Mouse (Mus musculus): ENCODE data around the gene Hnrnpul1.
"Not testable (repeated sequence)": the region's sequence is repeated elsewhere in the genome, so short reads cannot be mapped to it uniquely, and the experiment has no call there.

The Hnrnpul1 gene

DNA sequence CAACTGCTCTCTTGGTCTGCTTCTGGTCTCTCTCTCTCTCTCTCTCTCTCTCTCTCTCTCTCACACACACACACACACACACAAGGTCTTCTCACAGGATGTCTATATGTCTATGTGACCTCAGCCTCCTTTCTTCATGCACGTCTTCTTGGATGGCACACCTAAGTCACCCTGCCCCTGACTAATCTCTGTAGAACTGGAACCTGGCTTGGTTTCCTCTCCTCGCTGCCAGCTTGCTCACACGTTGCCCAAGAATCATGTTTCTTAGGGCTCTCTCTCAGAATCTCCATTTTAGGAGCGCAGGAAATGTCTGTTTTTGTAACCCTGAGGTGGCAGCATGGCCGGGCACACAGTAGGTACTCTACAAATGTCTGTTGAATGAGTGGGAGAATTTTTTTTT, 25.5 kb upstream of the Hnrnpul1 start:
- no peak for DNase-seq

DNA sequence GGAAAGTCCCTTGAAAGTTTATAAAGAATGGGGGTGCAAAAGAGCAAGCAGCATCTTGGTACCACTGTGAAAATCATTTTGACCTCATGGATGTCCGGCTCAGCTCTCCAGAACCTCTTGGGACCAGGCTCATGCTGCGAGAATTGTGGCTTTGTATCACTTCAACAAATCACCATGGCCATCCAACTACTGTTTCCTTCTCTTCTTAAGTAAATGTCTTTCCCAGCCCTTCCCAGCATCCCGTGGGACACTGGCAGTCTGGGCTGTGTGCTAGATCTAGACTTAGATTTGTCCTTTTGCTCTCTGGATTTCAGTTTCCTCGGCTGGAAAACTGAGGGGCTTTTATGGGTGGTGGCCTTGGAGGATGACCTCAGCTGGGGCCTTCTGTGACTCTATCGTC, 13.7 kb upstream of the Hnrnpul1 start:
- no peak for DNase-seq

DNA sequence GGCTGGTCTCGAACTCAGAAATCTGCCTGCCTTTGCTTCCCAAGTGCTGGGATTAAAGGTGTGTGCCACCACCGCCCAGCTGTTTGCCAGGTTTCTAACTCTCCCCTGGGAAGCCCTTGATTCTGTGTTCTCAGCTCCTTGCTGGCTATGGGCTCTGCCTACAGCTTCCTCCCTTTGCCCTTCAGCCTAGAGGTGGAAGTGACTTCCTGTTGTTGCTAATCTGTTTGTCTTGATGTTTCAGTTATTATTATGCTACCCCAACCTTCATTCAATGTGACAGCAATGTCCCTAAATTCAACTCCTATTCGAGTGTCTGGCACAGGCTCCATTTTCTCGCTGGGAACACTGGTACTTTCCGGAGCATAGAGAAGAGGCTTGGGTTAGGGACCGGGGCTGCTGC, 11.6 kb upstream of the Hnrnpul1 start:
- no peak for DNase-seq

DNA sequence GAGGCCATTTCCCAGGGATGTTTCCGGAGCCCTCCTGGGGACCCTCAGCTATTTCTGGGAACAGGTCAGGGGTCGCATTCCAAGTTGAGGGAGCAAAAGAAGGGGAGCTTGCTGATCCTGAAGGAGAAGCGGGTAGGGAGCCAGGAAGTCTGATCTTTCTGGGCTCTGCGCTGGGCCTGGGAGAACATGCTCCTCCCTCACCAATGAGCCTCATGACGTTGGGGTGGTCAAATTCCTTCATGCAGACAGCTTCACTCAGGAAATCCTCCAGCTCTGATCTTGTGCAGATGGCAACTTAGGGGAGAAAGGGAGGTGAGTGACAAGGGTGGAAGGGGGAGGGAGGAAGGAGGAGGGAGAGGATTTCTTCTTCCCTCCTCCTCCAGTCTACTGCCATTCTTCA, 9.7 kb upstream of the Hnrnpul1 start:
- DNase-seq, result peak; percentile 59

DNA sequence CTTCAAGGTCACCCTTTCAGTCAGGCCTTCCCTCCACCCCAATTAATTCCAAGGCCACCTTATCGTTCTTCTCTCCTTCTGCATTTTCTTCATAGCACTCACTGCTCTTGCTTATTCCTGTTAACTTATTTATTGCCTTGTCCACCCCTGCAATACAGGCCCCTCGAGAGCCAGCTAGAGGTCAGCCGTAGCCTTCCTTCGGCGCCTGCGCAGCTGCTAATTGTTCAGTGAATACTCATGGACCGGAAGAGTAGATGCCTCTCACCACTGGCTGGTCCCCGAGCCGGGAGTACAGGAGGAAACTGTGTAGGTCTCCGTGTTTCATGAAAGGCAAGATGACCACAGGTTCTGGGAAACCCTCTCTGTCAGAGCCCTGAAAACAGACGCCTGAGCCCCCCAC, 9.1 kb upstream of the Hnrnpul1 start:
- peak; percentile 67 for DNase-seq

DNA sequence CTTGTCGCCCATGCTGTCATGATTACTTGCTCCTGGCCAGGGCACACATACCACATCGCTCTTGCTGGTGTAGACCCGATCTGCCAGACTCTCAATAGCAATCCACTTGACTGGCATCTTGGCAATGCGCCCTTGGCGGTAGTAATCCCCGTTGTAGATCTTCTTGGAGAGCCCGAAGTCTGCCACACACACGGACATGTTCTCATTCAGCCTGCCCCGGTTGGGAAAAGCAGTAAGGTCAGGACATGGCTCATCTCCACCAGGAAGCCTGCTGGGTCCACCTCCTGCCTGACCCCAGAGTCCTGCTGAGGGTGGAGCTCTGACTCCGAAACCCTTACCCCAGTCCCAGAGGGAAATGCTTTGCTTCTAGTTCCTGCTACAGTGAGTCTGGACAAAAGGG, 6.8 kb upstream of the Hnrnpul1 start:
- DNase-seq, result peak; percentile 34

DNA sequence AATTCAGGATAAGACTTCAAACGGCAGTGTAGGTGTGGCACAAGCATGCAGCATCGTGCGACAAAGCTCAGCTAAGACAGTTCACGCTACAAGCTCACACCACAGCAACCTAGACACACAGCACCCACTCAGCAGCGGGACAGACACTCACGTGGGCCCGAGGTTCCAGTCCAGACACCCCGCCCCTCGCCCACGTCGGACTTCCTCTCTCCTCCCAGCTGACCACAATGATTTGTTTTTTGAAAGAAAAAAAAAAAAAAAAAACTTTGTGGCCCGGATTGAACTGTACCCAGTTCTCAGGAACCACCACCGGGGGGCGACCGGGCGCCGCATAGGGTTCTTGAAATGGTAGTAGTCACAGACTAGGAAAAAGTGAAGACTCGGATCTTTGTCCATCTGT, 1.5 kb upstream of the Hnrnpul1 start:
- peak; percentile 93 for DNase-seq

DNA sequence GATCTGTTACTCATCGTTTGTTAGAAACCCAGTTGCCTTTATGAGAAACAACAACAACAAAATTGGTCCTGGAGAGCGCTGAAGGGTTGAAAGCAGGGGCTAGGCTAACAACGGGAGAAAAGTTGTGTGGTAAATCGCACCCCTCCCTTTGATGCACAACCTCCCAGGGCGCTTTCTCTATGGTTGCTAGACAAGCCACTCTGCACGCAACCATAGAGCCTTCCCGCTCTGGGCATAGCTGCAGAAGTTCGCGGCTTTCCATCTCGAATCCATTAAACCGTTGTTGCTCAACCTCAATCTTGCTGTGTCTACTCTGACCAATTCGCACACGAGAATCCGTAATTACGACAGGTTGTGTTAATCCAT, 894 bp upstream of the Hnrnpul1 start:
- no peak for DNase-seq

DNA sequence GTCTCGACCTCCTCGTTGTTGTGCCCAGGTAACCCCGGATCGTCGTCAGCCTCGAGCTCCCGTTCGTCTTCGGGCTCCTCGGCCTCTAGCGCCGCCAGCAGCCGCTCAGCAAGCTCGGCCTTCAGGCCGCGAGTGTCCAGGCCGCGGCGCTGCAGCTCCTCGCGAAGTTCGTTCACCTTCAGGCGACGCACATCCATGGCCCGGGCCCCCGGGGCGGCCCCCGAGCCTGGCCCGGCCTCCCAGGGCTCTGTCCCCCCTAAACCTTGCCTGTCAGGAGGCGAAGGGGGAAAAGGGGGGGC, 169 bp downstream of the Hnrnpul1 start:
- no peak for DNase-seq

DNA sequence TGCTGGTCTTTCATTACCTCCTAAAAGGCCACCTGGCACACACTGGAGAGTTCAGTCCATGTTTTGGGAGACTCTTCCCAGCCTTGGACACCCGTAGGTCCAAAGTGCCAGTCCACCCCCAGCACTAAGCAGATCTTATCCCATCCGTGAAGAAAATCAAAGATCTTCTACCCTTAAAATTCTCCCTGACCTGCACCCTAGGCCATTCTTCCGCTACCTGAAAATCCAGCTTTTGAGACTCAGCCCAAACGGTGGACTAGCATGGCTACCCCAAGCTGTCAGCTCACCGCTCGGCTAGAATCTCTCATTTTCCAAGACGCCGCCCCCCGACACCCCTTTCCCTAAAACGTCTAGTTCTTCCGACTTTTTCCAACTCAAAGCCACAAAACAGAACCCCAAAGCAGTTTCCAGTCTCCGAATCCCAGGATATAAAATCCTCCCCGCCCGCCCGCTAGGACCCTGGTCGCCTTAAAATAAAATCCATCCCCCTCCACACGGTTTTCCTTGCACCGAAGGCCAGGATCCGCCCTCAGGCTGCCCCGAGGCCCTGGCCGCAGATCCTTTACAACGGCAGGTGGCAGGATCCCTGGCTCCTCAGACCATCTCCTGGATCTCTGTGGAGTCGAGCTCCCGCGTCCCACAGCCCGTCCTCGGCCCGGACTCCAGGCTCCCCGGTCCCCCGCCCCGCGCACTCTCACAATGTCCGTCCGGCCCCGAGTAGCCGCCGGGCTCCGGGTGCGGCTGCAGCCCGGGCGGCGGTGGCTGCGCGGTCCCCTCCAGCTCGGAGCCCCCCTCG, 716 bp downstream of the Hnrnpul1 start:
- DNase-seq, result no peak

DNA sequence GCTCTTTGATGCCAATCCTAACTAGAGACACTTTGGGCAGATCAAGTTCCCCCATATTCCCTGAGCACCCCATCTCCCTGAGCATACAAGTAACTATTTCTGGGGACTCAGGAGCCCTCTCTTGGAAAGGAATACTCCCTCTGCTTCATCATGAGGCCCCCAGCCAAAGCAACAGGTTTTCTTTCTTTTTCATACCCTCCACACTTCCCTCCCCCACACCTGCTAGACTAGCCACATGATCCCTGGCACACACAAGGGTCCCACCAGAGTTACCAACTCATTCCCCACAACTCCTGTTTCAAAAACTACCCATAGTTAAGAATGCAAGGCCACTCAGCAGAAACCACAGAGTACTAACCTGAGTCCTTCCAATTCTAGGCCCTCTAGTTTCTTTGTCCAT, 1.5 kb downstream of the Hnrnpul1 start:
- no peak for DNase-seq

DNA sequence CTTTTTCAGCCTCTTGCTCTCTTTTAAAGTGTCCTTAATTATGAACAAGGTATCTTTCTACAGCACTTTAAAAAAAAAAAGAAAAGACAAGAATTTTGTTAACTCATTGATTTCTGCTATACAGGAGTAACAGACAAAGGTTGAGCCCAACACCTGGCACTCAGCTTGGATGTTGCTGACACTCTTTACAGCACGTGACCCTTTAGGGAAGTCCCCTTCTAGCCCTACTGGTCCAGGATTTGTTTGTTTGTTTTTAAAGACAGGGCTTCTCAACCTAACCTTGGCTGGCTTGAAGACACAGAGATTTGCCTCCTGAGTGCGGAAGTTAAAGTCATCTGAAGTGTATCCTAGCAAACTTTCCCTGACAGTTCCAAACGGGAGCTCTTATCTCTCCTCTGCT, 7.7 kb downstream of the Hnrnpul1 start:
- no peak for DNase-seq

DNA sequence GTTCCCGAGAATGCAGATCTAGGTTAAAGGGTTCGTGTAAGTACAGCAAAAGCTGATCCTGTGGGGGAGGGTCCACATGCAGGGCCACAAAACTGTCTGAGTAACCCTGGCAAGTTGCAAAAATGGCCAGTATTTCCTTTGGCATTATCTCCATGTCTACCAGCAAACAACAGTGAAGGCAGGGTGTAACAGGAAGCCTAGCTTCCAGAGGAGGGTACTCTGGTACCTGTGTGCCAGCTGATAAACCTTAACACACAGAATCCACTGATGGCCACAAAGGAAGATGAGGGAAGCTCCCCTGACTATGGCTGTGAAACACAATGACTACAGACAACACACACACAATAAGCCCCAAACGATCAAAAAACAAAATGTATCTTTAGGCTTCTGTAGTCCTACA, 16.3 kb downstream of the Hnrnpul1 start:
- no peak for DNase-seq

DNA sequence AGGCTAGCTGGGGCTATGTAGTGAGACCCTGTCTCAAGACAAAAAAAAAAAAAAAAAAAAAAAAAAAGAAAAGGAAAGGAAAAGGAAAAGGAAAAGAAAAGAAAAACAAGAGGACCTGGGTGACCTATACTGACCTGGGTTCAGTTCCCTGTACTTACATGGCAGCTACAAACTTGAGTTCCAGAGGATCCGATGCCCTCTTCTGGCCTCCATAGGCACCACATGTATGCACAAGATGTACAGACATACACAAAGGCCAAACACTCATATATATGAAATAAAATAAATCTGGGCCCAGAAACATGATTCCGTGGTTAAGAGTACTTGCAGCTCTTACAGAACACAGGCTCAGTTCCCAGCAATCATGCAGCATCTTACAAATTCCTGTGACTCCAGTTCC, 17.6 kb downstream of the Hnrnpul1 start:
- no peak for DNase-seq

DNA sequence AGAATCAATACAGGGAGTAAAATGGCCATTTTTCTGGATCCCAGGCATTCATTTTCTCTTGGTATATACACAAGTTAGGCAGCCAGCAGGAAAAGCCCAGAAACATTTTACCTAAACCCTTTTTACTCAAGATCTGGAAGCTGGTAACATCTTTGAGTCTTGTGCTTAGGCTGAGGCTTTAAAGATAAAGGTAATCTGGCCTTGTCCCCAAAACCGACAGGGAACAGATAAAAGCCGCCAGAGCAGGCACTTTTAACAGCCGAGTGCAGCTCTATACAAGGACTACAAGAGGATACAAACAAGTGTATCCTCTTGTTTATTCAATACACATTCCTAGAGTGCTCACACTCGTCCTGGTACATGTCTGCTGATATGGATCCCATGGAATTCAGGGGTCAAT, 19.6 kb downstream of the Hnrnpul1 start:
- no peak for DNase-seq

DNA sequence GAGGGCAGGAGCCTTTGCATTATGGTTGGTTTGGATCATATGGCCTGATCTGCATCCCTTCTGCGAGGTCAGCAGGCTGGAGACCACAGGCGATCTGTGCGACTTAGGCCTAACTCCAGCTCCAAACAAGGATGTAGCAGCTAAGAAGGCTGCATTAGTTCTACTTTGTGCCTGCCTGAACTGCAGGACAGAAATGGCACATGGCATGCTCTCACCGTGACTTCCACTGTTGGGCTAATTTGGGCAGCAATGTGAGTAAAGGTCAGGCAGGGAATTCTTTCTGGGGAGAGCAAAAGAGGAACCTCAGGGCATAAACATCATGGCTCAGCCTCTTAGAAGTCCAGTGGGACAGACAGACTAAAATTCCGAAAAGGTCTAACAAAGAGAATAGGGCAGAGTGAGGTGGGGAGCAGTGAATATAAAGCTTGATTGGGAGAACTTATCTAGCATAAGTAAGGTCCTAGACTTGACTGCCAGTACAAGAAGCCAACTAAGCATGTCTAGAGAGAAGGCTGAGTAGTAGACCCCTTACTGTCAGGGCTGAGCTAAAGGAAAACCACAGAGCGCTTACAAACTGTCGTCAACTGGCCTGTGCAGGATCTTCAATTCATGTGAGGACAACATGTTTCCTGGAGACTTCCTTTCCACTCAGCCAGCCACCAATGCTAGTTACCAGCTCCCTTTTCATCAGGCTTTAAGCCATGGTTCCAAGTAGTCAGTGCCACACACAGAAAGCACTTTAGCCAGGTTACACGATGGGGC, 23.1 kb downstream of the Hnrnpul1 start:
- DNase-seq, result no peak

DNA sequence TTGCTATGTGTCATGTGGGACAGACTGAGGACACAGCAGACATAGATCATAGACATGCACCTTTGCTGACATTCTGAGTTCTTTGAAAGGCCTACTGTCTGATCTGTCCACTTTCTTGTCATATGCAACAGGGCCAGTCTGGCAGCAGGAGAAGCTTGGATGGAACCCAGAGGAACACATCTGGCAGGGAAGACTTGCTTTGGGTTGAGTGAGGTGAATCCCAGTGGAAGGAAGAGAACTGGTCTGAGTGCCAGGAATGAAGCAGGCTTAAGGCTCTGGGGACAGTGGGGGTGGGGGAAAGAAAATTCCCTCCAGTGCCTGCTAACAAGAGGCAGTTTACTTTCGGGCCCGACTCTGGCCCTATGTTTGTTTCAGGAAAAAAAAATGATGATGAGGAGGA, 24.7 kb downstream of the Hnrnpul1 start:
- DNase-seq, result peak; percentile 14

DNA sequence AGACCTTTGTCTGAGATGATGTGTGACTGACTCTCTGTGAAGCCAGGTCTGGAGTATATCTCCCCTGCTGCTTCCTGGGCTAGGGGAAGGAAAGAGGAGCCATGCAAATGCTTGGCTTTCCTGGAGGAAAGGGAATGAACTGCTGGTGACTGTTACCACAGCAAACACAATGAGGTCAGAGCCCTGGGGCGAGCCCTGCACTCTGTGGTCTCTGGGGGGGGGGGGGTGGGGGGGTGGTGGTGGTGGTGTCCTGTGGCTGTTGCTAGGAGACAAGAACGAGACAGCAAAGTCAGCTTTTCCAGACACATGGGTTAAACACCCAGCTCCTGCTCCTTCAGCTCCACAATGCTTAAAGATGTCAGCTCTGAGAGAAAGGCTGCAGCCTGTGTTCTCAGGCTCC, 25.2 kb downstream of the Hnrnpul1 start:
- DNase-seq, result no peak

DNA sequence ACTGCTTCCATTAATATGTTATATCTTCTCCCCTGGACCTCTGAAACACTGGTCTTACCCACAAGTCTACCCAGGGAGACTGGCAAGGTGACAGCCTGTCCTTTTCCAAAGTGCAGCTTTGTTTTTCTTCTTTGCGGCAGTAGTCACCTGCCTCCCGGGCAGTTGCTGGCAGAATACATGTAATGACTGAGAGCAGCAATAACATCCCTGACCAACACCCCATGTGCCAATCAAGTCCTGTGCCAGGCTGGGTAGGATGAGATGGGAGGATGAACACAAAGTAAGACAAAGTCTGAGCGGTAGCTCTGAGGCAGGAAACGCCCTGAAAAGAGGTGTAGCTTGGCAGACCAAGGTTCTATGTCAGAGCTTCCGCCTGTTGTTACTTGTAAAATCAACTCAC, 26.8 kb downstream of the Hnrnpul1 start:
- no peak for DNase-seq

DNA sequence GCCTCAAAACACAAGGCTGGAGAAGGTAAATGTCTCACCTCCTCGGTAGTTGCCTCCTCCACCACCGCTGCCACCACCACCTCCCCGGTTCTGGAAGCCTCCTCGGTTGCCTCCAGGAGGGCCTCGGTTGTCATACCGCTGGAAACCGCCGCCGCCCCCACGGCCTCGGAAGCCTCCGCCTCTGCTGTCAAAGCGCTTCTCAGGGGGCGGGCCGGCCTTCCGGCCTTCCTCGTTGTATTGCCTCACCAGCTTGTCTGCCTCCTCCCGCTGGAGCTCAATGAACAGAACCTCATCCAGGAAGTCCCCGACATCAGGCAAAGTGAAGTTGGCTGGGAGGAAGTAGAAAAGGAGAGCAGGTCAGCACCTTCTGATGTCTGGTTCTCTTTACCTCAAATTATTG, 28.7 kb downstream of the Hnrnpul1 start:
- no peak for DNase-seq

DNA sequence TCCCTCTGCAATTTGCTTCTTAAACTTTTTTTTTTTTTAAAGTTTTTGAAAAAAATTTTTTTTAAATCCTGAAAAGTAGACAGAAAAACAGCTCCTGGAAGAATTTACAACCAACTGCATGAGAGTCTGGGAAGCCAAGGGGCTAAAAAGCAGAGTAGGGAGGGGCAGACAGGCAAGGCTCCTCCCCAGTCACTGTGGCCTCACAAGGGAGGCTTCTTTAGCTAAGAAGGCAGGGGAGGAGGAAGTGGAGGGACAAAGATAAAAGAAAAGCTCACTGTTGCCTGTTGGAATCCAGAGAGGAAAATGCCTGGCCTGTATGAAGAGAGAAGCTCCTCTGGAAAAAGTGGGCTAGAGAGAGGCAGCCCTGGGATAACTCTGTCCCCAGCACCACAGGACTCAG, 32.8 kb downstream of the Hnrnpul1 start:
- DNase-seq, result not testable (repeated sequence)

DNA sequence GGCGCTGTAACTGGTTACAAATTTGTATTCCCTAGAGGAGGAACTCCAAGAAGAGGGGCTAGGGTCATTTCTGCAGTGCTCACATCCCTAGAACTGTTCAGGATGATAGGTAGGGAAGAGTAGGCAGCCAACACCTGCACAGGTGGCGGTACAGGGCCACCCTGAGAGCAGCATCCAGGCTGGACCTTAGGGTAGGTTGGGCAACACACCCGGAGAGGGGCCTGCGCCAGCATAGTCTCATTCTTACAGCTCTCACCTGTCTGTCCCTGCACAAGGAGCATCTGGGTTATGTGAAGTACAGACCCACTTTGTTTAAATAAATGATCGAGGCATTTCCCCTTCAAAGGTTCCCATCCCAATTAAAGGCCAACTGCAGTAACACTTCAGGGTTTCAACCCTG, 33.8 kb downstream of the Hnrnpul1 start:
- no peak for DNase-seq

DNA sequence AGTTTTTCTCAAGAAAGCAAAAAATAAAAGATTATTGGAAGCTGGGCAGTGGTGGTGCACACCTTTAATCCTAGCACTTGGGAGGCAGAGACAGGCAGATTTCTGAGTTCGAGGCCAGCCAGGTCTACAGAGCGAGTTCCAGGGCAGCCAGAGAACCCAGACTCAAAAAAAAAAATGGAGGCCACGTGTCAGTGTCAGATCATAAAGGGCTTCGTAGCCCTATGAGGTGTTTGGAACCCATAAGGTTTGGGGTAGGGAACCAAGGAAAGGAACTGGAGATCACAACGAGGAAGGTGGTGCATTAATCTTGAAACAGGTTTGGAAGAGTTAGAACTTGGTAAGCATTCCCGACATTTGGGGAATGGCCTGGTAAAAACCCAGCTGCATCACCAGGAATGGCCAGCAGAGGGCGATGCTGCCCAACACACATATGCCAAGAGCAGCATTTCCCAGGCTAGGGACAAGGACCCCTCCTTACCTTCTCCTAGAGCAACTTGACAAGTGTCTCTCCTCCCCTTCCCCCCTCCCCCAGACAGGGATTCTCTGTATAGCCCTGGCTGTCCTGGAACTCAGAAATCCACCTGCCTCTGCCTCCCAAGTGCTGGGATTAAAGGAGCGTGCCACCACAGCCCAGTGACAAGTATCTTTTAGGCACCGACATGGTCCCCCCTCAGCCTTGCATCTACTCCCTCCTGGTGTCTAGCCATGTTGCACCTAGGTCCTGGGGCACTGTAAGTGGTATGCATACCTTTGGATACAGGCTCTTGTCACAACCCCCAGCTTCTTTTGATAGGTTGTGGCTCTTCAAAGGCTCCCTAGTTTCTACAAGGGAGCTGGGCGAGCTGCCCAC, 34.6 kb downstream of the Hnrnpul1 start:
- peak; percentile 84 for DNase-seq

Measured in kidney, postnatal 14 days (tissue).